Mouse (Mus musculus) ovary, postnatal 36 days (tissue): ENCODE measurements at regions not wholly inside any gene's neighbourhood (a gene's known extent, or its start where the extent isn't known, plus 50 kb on each side); places are given as distances from the start of the nearest gene placed in this dataset.

Experiments
- DNase-seq: peaks from one replicate; pipeline ENCODE4 v3.0.0; 2022; ENCODE audit warnings: low spot score, mixed read lengths

DNA sequence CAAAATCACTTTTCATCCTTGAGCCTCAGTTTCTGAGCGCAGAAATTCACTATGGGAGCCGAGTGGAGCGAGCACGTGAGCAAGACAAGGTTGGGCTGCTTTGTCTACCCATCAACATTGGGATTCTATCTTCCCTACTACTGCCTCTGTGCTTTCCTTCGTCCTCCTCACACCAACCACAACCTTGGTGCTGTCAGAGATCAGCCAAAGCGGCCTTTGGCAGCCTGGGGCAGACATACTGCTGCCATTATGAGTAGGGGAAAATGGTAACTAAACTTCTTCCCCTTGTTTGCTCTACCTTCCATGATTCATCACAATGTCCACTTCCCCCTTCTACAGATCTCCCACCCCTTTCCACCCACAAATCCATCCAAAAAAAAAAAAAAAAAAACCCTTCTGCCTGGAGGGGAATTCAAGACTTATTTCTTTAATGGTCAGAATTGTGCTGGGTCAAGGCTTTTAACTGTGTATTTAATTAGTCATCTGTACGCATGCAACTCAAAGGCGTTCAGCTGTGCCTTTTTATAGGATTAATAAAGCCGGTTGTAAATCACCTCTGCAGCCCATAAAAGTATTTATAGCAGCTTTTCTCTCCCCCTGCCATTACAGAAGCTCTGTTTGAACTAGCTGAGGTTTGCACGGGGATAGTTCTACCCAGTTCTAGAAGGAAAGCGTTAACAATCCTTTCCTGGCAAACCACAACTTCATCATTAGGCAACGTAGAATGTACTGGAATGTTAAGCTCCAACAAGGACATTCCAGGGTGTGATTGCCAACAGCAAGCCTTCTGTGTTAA, 340.4 kb downstream of the Pik3r1 start:
- no peak for DNase-seq

DNA sequence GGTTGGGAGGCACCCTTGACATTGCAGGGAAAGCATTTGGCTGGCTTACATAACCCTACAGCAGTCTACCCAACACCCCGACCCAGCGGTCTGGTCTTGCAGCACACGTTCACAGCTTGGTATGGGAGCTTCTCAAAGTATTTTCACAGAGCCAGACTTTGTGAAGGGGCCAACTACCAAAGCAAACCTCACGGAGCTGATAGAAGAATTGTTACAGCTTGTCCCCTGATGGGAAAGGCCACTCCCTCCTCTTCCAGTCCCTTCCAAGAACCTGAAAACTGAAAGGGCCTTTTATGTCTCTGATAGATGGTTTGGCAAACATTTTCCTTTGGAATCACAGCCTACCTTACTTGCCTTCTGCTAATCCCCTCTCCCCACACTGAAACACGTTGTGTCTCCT, 341.6 kb downstream of the Pik3r1 start:
- no peak for DNase-seq

DNA sequence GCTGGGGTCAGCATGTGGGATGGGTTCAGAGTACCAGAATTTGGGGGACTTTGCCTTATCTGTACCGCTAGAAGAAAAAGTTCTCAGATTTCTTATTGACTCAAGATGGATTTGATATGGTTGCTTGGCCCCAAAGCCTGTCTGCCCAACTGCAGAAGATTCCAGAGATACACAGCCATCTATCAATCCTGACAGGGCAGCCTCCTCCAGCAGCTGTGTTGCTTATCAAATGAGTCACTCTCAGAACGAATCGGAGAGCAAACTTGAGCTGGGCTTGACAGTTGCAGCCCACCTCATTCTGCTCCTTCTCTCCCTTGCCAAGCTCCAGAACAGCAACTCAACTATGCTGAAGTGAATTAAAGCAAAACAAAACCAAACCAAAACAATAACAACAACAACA, 345.9 kb downstream of the Pik3r1 start:
- no peak for DNase-seq

DNA sequence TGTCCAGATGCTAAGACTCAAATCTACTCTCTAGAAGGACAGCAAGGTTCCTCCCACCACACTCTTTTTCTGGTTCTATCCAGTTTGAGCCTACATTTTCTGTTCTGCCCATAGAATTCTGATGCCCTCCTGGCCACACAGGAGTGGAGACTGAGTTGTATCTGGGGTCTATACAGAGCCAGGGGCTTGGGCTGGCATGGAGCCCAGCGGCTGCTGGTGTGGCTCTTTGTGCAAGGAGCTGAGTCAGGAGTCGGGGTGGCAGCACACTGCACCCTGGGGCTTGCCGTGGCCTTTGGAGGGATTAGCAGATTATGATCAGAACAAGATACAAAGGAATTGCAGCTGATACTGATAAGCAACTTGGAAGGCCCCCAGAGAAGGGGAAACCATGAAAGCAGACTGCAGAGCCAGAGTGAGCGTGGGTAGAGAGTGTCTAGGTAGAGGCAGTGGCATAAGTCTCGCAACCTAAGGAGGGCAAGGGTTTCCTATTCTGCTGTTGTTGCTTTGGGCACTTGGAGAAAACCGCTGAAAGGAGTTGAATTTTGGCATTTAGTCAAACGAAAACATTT, 348.5 kb downstream of the Pik3r1 start:
- no peak for DNase-seq

DNA sequence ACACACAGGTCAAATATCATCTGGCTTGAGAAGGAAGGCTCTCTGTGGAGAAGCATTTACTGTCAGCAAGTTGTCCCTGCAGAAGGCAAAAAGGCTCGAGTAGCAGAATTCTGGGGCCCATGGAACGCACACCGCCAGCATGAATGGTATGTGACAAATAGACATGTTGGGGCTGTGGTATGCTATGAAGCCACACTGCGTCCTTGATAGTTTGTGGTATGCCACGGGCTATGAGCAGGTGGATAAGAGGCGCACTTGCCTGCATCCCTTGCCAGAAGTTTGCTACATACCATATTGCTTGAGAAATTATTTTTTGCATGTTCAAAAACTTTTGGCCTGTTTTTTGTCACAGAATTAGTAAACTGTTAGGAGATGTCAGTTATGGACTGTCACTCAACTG, 349.7 kb downstream of the Pik3r1 start:
- DNase-seq, result no peak

DNA sequence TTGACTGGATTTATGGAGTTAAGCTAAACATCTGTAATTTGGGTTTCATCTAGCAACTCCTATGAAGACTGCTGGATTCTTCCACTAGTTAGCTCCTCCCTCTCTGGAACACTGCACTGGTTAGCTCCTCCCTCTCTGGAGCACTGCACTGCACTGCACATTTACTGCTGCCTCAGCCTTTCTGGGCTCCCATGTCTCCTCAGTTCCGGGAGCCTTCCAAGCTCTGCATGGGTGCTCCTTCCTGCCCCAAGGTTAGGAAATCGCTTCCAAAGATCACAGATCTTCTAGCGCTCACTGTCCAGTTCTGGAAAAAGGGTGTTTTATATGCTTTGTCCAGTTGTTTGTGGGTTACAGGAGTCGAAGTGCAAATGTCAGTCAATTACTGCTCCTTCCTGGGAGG, 359.1 kb downstream of the Pik3r1 start:
- DNase-seq, result no peak

DNA sequence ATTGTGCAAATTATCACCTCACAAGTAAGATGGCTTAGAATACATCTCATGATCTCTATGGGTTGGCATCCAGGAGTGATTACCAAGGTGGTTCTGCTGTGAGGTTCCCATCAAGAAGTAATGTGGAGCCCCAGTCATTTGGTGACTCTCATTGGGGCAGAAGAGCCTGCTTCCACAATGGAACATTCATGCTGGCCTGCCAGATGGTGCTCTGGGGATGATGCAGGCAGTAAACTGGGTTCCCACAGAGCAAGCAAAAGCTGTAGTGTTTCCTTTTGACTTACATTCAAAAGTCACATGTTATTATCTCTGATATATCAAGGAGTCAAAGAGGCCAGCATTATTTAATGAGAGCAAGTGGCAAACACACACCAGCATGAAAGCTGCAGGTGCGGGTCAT, 360.4 kb downstream of the Pik3r1 start:
- DNase-seq, result no peak

DNA sequence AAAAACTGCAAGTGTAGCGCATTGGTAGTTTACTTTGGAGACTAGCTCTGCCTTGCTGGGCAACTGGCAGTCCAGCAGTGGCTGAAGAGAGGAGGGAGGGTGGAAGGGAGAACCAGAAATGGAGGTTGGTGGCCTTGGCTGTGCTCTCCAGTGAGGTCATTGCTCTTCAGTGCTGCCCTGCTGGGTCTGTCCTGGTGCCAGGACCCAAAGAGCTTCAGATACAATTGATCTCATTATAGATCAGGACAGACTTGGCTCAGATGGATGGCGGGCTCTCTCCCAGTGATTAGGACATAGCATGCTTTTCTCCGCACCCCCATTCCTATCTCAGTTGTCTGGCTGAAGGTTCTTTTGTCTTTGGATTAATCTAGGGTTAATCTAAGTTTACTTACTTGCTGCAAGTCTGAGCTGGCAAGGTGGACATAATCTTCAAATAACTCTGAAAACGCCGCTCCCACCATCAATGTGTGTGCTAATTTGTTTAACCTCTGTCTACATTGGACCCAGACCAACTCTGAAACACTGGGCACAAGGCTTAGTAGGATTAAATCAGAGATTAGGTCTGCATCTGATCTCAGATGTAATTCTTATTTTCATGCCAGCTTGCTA, 394.3 kb downstream of the Pik3r1 start:
- no peak for DNase-seq

DNA sequence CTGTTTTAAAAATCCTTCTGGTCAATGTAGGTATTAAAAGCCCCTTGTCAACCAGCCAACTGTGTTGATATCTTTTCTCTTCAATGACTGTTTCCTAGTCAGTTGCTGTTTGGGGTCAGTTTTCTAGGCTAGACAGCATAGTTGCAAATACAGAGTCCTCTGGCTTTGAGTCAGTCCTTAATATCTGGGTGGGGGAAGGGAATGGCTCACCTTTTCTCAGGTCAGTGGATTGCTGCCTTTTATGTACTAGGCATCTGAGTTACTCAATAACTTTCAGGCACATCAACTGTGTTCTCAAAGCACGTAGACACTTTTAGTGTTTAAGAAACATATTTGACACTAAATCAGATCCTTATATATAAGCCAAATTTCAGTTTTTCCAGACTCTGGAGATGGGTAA, 396.1 kb downstream of the Pik3r1 start:
- DNase-seq, result no peak

DNA sequence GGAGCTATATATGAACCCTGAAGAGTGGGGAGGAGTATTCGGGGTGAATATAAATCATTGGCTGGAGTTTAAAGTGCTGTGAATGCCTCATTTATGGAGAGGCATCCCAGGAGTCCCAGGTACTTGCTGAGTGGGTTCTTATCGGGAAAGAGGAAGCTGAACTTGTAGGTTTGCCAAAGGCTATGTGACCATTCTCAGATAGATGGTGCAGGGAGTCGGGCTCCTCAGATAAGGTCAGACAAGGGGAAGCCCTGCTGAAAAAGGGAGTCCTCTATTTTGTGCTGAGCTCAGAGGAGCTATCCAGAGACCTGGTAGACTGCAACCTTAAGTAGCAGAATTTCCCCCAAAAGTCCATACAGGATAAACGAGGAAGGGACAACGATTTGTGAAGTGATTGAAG, 399.8 kb downstream of the Pik3r1 start:
- DNase-seq, result no peak

DNA sequence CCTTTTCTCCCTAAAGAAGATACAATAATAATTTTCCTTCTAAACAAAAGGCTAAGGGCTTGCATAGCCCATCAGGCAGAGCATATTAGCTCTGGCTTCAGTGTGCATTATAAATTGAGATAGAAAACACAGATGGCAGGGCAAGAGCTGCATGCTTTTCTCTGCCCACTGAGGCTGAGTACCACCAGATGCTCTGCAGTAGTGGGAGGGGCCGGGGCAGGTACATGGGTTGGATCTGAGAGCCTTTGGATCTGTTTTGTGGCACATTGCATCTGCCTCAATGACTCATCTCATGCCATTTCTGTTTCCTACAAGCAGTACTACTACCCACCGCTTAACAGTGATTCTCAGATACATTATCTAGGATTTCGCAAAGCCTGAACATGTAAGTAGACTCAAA, 412.7 kb downstream of the Pik3r1 start:
- no peak for DNase-seq

DNA sequence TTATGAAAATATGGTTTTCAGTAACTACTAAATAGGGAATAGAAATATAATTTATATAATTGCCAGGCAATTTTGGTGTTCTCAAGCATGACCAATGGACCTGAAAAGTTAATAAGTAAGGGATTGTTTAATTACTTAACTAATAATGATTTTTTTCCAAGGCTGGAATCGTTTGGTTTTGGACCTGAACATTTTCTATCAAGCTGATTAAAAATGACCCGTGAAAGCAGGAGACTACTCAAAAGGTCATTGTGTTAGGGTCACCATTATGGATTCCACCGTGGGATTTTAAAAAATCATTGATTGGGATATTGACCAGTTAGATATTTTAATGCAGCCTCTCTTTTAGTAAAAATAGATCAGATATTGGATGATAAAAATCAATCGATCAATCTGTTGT, 416.9 kb downstream of the Pik3r1 start:
- DNase-seq, result no peak

DNA sequence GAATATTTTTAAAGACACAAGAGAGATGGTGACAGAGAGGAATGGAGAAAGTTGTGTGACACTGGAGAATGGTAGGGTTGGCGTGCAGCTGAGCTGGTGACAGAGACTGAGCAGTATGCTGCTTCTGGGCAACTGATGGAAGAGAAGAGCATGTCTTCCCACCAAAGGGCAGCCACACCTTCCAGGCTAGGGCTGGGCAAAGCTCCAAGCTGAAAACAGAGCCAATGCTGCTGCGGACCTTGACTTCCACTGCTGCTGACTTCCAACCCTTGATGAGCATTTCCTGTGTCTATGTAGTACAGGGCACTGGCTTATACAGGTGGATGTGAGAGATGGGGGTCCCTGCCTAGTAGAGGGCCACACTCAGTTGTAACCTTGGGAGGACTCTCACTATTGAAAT, 418.7 kb downstream of the Pik3r1 start:
- DNase-seq, result no peak

DNA sequence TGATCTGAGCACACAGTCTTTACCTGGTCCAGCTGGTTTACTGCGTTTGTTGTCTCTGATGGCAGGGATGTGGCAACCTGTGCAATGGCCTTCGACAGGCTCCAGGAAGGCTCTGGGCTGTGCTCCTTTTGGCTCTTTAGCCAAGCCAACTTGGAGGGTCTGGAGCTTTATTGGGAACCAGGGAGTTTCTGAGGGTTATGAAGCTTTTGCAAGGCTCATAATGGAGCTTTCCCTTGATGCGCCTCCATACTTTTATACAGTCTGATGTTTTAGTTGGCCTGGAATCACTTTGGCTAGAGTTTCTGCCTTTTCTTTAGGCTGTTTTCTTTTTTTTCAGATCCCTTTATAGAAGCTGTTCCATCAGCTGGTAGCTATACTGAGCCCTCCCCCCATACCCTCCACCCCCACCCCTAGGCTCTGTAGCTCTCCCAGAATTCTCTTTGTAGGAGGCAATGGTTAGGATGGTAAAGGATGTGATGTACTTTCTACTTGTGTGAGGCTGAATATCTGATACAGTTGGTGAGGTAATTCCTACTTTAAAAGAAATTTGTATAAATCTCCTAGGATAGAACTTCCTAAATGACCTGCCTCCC, 429.6 kb downstream of the Pik3r1 start:
- DNase-seq, result no peak

DNA sequence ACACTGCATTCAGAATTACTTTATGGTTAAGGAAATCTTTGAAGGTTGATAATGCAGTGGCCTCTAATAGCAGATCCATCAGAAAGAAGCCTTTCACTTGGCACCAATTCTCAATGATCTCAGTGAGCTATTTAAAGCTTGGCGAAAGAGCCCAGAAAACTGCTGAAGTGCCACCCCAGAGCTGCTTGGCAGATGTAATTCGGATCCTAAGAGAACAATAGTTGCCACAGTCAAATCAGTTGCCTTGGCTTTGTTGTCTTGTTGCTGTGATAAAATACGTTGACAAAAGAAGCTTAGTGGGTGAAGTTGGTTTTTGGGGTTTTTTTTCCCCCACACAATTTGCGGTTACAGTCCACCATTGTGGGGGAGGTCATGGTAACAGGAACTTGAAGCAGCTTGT, 449.4 kb downstream of the Pik3r1 start:
- DNase-seq, result no peak

DNA sequence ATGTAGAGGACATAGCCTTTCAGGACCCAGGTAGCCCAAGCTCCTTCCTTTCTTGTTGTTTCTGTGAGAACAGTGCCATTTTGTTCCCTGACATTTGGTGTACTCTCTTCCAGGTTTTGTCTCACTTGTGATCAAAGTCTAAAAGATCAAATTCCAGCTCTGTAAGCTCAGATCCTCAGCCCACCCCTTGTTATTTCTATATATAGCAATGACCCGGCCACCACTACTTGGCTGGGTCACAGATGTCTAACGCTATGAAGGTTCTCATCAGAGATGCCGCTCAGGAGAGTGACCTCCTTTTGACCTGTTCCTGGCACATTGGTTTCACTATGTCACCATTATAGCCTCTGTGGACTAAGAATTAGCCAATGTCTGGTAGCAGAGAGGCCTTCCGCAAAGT, 451.7 kb downstream of the Pik3r1 start:
- DNase-seq, result no peak

DNA sequence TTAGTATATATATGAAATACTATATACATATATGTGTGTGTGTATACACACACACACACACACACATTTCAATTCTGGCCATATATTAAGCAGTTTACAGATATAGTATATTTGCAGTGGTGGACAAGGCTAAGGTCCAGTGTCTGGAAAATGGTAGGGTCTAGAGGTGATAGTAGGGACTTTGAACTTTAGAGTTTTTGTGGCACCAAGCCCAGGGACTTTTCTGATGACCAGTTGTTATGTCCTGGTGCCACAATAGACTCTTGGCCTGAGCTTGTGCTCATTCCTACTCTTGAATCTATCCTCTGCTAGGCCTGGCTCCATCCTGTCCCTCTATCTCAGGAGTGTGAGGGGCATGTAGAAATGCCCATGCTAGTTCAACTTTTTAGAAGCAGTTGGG, 454.0 kb downstream of the Pik3r1 start:
- no peak for DNase-seq

DNA sequence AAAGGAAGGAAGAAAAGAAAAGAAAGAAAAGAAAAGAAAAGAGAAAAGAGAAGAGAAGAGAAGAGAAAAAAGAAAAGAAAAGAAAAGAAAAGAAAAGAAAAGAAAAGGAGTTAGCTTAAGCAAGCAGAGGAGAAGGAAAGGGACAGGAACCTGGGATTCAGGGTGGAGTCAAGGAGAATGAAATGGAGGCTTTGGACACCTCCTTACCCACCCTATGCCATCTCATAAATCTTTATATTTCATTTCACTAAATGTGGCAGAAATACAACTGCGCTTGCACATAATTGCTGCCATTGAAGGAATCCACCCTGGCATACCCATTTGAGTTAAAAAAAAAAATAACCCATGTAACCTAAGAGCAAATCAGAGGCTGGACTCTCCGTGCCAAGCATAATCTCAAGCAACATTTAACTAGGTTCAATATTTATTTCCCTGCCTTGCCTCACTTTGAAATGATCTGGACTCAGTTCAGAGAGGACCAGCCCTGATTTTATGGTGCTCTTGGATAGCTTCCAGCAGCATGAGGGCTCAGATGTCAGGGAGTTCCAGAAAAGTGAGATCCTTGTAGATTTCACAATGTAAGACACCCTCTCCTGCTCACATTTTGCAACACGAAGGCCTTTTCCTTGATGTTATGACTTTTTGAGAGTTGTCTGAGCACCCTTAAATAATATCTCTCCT, 456.2 kb downstream of the Pik3r1 start:
- peak; percentile 8 for DNase-seq

DNA sequence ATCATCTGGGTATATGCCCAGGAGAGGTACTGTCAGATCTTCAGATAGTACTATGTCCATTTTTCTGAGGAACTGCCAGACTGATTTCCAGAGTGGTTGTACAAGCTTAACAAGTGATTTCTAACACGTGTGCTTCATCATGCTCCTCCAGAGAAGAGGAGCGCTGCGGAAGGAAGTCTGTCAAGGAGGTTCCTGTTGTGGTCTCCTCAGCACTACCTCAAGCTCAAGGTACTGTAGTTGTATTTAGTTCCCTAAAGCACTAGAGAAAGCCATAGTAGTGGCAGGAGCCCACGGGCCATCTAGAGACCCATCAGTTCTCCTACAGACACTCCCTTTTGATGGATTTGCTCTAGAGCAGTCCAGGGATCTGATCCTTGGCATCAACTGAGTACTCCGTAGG, 459.3 kb downstream of the Pik3r1 start:
- no peak for DNase-seq

DNA sequence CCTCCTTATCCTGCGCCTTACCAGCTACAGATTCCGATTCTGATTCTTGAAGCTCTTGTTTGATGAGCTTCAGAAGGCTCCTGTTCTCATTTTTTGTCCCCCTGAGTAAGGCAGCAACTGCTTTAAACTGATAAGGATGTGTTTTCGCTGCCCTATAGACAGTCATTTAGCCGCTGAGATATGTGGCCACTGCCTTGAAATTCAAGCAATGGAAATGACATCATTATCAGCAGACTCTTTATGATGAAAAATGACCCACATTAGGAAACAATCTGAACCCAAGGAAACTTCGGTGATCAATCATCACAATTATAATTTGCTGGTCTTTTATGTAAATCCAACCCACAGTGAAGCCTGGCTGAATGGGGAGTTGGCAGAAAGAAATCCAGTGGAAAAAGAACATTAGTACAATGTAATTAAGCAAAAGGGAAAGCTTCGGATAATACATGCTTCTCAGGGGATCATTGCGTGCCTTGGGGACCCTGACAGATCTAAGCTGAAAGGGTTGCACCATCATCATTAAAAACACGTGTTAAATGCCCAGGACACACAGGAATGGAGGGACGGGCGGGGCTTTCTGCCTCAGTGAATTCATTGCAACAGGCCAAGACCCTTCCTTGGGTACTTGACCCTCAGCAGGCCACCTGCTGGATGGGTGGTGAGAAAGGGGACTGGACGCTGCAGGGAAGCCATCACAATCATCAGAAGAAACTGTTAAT, 462.2 kb downstream of the Pik3r1 start:
- DNase-seq, result no peak

DNA sequence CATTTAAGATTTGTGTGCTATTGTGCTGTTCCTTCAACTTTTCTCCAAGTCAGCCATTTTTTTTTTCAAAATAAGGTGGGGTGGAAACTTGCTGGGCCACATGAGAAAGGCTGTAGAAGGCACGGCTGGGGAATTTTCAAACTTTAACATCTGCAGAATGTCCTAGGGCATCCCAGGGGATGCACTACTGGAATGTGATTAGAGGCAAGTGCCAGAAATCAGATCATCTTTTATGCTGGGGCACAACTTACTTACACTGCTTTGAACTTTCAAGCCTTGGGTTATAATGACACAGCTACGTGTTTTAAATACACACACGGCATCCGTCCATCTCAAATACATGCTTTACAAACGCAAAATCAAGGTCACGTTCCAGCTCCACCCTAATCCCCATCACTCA, 463.0 kb downstream of the Pik3r1 start:
- DNase-seq, result no peak

DNA sequence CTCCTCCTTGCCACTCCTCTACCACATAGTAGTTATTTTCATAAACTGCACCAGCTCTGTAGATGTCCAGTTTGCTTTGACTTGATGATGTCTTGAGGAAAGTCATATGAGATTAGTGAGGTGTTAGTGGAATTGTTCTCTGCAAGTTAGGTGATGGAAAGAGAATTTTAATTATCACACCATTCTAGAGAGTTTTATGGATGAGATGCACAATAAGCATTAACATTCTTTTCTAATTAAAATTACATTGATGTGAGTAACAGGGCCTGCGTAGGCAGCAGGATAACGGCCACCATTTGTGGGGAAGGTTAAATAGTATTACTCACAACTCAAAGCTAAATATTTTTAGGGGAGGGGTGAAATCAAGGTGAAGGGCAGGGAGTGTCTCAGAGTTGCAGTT, 466.7 kb downstream of the Pik3r1 start:
- no peak for DNase-seq
